Mouse (Mus musculus): ENCODE measurements around the gene Olfr557. TPM values are rescaled to one million over a fixed set of nuclear protein-coding genes. Genes with fewer than 3 reads are reported as not detected.

Olfr557 gene
- total RNA-seq (2012; rRNA removed), result not detected in 2 replicates

DNA sequence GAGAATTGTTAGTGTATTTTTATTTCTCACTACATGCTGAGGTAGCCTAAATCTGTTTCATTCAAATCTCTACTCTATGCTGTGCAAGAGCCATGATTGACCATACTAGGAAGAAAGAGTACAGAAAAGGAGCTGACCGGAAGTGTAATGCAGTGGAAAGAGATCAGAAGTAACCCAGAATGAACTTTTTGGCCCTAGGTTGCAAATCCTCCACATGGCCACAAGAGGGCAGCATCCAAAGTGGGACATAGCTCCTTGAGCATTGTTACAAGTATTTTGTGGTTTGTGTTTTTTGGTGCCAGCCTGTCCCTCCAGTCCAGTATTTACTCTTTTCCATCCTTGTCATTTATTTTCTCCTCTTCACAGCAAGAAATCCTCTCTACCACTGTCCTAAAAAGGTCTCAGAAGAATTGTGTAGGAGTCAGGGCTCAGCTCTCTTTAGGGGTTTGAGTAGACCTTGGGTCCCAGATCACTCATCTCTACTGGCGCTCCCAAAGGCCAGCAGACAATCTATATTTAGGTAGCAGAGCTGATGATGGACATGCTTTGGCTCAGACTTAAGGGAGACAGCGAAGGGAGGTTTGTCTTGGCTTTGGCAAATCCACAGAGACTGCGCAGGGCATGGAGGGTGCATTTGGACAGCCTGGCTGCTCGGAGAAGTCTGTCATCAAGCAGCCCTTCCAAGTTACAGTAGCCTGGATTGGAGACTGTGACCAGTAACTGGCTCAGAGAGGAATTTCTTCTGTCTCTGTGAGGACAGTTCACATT is at the start of gene Olfr557:
Gene Olfr557, plus strand, starts transcription at position 553 of the 768 bp plus-strand sequence.
- in situ Hi-C loops (cut with MboI; ENCODE audit: low sequenced_read_pairs in 2 of 2, unreplicated experiment in 2 of 2), result no loop called here
- H3K4me3 ChIP-seq (ENCODE audit: insufficient read depth in 1 of 2, low read depth in 1 of 2, low read length in 2 of 2, poor library complexity in 1 of 2, severe bottlenecking in 1 of 2), result no peak within 1 kb of the TSS
- no peak for TF ChIP-seq HCFC1 (IDR thresholded peaks at IDR 0.05; ENCODE audit: borderline replicate concordance, insufficient read depth, low read length)
- no peak for TF ChIP-seq CHD2 (IDR thresholded peaks at IDR 0.05; ENCODE audit: low read depth, low read length)
- no peak for TF ChIP-seq ZNF384 (IDR thresholded peaks at IDR 0.05; ENCODE audit: low read depth, low read length)
- TF ChIP-seq MAFK (IDR thresholded peaks at IDR 0.05; ENCODE audit: insufficient read depth, low read depth, low read length), result no peak
- TF ChIP-seq ZC3H11A (IDR thresholded peaks at IDR 0.05; ENCODE audit: borderline replicate concordance, low read depth, low read length), result no peak; the same call in 1 of the 2 replicates
- H3K9me3 ChIP-seq (ENCODE audit: control insufficient read depth, insufficient read depth, low read depth, low read length), result no peaks in the 10 kb centered on the region
- no peaks in the 10 kb centered on the region for H3K4me1 ChIP-seq (ENCODE audit: control insufficient read depth in 2 of 2, insufficient read depth in 2 of 2, low read length in 2 of 2, poor library complexity in 1 of 2)
- DNase-seq (ENCODE audit: low read depth, low spot score), result peak; percentile 54
- H3K36me3 ChIP-seq (ENCODE audit: control insufficient read depth, insufficient read depth, low read length, poor library complexity, severe bottlenecking), result no peaks in the 10 kb centered on the region
- H3K9ac ChIP-seq (ENCODE audit: insufficient read depth, low read depth, low read length, poor library complexity, severe bottlenecking), result no peak within 1 kb of the TSS
- no peak within 1 kb of the TSS for H3K27ac ChIP-seq (ENCODE audit: insufficient read depth, low read depth, low read length, poor library complexity, severe bottlenecking)

DNA sequence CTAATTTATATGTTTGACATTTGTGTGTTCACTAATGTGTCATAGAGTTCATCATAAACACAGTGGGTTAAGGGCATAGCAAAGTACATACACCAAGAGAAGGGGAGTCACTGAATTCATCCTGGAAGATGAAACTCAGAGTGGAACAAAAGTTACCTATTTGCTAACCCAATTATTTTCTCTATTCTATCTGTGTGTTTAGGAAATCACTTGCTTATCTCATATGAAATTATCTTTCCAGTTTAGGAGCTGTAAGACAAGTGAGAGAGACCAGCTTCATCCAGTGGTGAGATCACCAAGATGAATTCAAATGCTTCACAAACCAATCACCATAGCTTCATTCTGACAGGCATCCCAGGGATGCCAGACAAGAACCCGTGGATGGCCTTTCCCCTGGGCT is 37.2 kb upstream of the Olfr557 start, which contains the start of gene Olfr555:
Gene Olfr555, plus strand, starts transcription at position 301 of the 400 bp plus-strand sequence.
- H3K36me3 ChIP-seq (ENCODE audit: control insufficient read depth, insufficient read depth, low read length, poor library complexity, severe bottlenecking), result no peaks in the 10 kb centered on the region
- in situ Hi-C loops (cut with MboI; ENCODE audit: low sequenced_read_pairs in 2 of 2, unreplicated experiment in 2 of 2), result no loop called here
- H3K4me3 ChIP-seq (ENCODE audit: insufficient read depth in 1 of 2, low read depth in 1 of 2, low read length in 2 of 2, poor library complexity in 1 of 2, severe bottlenecking in 1 of 2), result no peak within 1 kb of the TSS
- H3K9ac ChIP-seq (ENCODE audit: insufficient read depth, low read depth, low read length, poor library complexity, severe bottlenecking), result no peak within 1 kb of the TSS
- no peaks in the 10 kb centered on the region for H3K9me3 ChIP-seq (ENCODE audit: control insufficient read depth, insufficient read depth, low read depth, low read length)
- no peak within 1 kb of the TSS for H3K27ac ChIP-seq (ENCODE audit: insufficient read depth, low read depth, low read length, poor library complexity, severe bottlenecking)
- H3K4me1 ChIP-seq (ENCODE audit: control insufficient read depth in 2 of 2, insufficient read depth in 2 of 2, low read length in 2 of 2, poor library complexity in 1 of 2), result no peaks in the 10 kb centered on the region
- no peak for TF ChIP-seq ZC3H11A (IDR thresholded peaks at IDR 0.05; ENCODE audit: borderline replicate concordance, low read depth, low read length)
- no peak for TF ChIP-seq MAFK (IDR thresholded peaks at IDR 0.05; ENCODE audit: insufficient read depth, low read depth, low read length)
- no peak for TF ChIP-seq CHD2 (IDR thresholded peaks at IDR 0.05; ENCODE audit: low read depth, low read length)
- no peak for TF ChIP-seq ZNF384 (IDR thresholded peaks at IDR 0.05; ENCODE audit: low read depth, low read length)
- TF ChIP-seq HCFC1 (IDR thresholded peaks at IDR 0.05; ENCODE audit: borderline replicate concordance, insufficient read depth, low read length), result no peak
- no peak for DNase-seq (ENCODE audit: low read depth, low spot score)

DNA sequence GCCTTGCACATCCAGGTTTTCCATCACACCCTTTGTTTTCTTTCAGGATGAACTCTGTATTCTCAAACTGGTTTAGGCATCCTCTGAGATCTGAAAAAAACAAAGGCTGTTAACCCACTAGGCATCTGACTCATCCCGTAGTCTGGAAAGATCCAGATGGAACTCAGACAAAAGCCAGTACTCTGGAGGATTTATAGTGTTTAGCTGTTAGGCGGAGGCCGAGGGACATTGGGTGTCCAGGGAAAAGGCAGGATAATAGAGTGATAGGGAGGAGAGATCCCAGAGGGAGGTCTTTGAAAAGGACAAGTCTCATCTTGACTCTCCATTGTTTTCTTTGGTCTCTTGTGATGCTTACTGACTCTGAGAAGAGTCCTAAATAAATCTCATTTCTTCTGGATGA is 31.1 kb upstream of the Olfr557 start, which contains the start of gene Olfr556:
Gene Olfr556, plus strand, starts transcription at position 301 of the 400 bp plus-strand sequence.
- Histone ChIP-seq H3K9ac (ENCODE audit: insufficient read depth, low read depth, low read length, poor library complexity, severe bottlenecking) (no peak within 1 kb of the TSS), H3K36me3 (ENCODE audit: control insufficient read depth, insufficient read depth, low read length, poor library complexity, severe bottlenecking) (no peaks in the 10 kb centered on the region), H3K4me3 (ENCODE audit: insufficient read depth in 1 of 2, low read depth in 1 of 2, low read length in 2 of 2, poor library complexity in 1 of 2, severe bottlenecking in 1 of 2) (no peak within 1 kb of the TSS), H3K9me3 (ENCODE audit: control insufficient read depth, insufficient read depth, low read depth, low read length) (no peaks in the 10 kb centered on the region), H3K4me1 (ENCODE audit: control insufficient read depth in 2 of 2, insufficient read depth in 2 of 2, low read length in 2 of 2, poor library complexity in 1 of 2) (no peaks in the 10 kb centered on the region), H3K27ac (ENCODE audit: insufficient read depth, low read depth, low read length, poor library complexity, severe bottlenecking) (no peak within 1 kb of the TSS)
- DNase-seq (ENCODE audit: low read depth, low spot score), result no peak
- TF ChIP-seq ZC3H11A (IDR thresholded peaks at IDR 0.05; ENCODE audit: borderline replicate concordance, low read depth, low read length), result no peak
- no peak for TF ChIP-seq MAFK (IDR thresholded peaks at IDR 0.05; ENCODE audit: insufficient read depth, low read depth, low read length)
- no peak for TF ChIP-seq HCFC1 (IDR thresholded peaks at IDR 0.05; ENCODE audit: borderline replicate concordance, insufficient read depth, low read length)
- in situ Hi-C loops (cut with MboI; ENCODE audit: low sequenced_read_pairs in 2 of 2, unreplicated experiment in 2 of 2), result no loop called here

DNA sequence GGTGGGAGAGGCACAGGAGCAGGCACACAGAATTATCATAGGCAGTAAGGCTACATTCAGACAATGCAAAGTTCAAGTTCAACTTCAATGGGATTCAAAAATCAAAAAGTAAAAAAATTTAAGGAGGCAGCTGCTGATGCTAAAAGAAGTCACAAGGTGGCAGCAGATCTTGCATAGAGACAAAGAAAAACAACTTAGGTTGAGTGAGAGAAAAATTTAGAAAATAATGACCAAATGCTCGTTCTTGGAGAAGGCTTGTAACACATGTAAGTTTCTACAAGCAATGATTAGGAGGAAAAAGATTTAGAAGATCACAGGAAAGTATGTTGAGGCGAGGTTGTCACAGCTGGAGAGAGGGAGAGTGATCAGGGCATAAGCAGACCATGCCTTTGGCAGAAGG is 30.3 kb upstream of the Olfr557 start:
- Histone ChIP-seq H3K9ac (ENCODE audit: insufficient read depth, low read depth, low read length, poor library complexity, severe bottlenecking) (no peak overlapping the region), H3K27ac (ENCODE audit: insufficient read depth, low read depth, low read length, poor library complexity, severe bottlenecking) (no peak overlapping the region), H3K4me3 (ENCODE audit: insufficient read depth in 1 of 2, low read depth in 1 of 2, low read length in 2 of 2, poor library complexity in 1 of 2, severe bottlenecking in 1 of 2) (no peak overlapping the region), H3K36me3 (ENCODE audit: control insufficient read depth, insufficient read depth, low read length, poor library complexity, severe bottlenecking) (no peaks in the 10 kb centered on the region), H3K4me1 (ENCODE audit: control insufficient read depth in 2 of 2, insufficient read depth in 2 of 2, low read length in 2 of 2, poor library complexity in 1 of 2) (no peaks in the 10 kb centered on the region), H3K9me3 (ENCODE audit: control insufficient read depth, insufficient read depth, low read depth, low read length) (no peaks in the 10 kb centered on the region)
- in situ Hi-C loops (cut with MboI; ENCODE audit: low sequenced_read_pairs in 2 of 2, unreplicated experiment in 2 of 2), result no loop called here
- DNase-seq (ENCODE audit: low read depth, low spot score), result no peak
- TF ChIP-seq ZNF384 (IDR thresholded peaks at IDR 0.05; ENCODE audit: low read depth, low read length) (no peak), CHD2 (IDR thresholded peaks at IDR 0.05; ENCODE audit: low read depth, low read length) (no peak), MAFK (IDR thresholded peaks at IDR 0.05; ENCODE audit: insufficient read depth, low read depth, low read length) (no peak), HCFC1 (IDR thresholded peaks at IDR 0.05; ENCODE audit: borderline replicate concordance, insufficient read depth, low read length) (no peak), ZC3H11A (IDR thresholded peaks at IDR 0.05; ENCODE audit: borderline replicate concordance, low read depth, low read length) (no peak)

All from ES-E14 (cell line).